ENCODE assay signal across 8 mouse cellular contexts in genomic region chr5:149524242-149524858, GRCm38 (mm10). TPM values are rescaled to one million over a fixed set of nuclear protein-coding genes. Genes with fewer than 3 reads are reported as not detected.
DNase-seq lines count a peak whose midpoint lies in the region; ATAC-seq and TF ChIP-seq lines count a peak whose summit lies in the region.

No protein-coding gene starts in this region.

- H3K9me3 ChIP-seq in embryonic facial prominence, embryonic 15.5 days (replicated peaks): no peaks in the 10 kb centered on the region
- H3K9me3 ChIP-seq in limb, embryonic 13.5 days: no peaks in the 10 kb centered on the region

- no peak for TF ChIP-seq POLR2A in bone marrow, adult 2 months (IDR thresholded peaks at IDR 0.05; ENCODE audit: borderline replicate concordance, control insufficient read depth, low read depth, low read length)

- no peaks in the 10 kb centered on the region for H3K4me1 ChIP-seq in bone marrow, adult 2 months (ENCODE audit: control insufficient read depth, insufficient read depth, low read length)
- H3K4me1 ChIP-seq in embryonic facial prominence, embryonic 15.5 days: peaks cover 28% of the 10 kb centered on the region
- H3K4me1 ChIP-seq in limb, embryonic 13.5 days: peaks cover 29% of the 10 kb centered on the region

- no peaks in the 10 kb centered on the region for H3K27me3 ChIP-seq in embryonic facial prominence, embryonic 15.5 days
- 0 out of 2 replicates have a peak, but pooled peaks cover 3% of the 10 kb centered on the region for H3K27me3 ChIP-seq in limb, embryonic 13.5 days

- TF ChIP-seq CTCF in bone marrow, adult 2 months (IDR thresholded peaks at IDR 0.05; ENCODE audit: control insufficient read depth, insufficient read depth, low read length): peak; percentile 69

- no peak overlapping the region for H3K4me3 ChIP-seq in bone marrow, adult 2 months (replicated peaks; ENCODE audit: control insufficient read depth, low read depth, low read length)
- H3K4me3 ChIP-seq in embryonic facial prominence, embryonic 15.5 days (replicated peaks): 0 out of 2 replicates have a peak overlapping the region, but pooled peaks have one; percentile 11
- no peak overlapping the region for H3K4me3 ChIP-seq in limb, embryonic 13.5 days

- no peak overlapping the region for H3K9ac ChIP-seq in embryonic facial prominence, embryonic 15.5 days
- H3K9ac ChIP-seq in limb, embryonic 13.5 days: no peak overlapping the region

- no peak overlapping the region for H3K27ac ChIP-seq in bone marrow, adult 2 months (ENCODE audit: control insufficient read depth, insufficient read depth, low read depth, low read length, poor library complexity)
- peak overlapping the region; percentile 59; the same call in 1 of the 2 replicates for H3K27ac ChIP-seq in embryonic facial prominence, embryonic 15.5 days (replicated peaks)
- H3K27ac ChIP-seq in limb, embryonic 13.5 days: peak overlapping the region; percentile 67; the same call in 1 of the 2 replicates

- ATAC-seq in embryonic facial prominence, embryonic 15.5 days (ENCODE audit: insufficient number of reproducible peaks, low FRiP score, low TSS enrichment, low read depth): peak; percentile 73
- ATAC-seq in limb, embryonic 13.5 days (ENCODE audit: low FRiP score, low read depth): peak; percentile 68
- 0 out of 2 replicates have a peak, but pooled peaks have one; percentile 42 for ATAC-seq in monocyte, adult 5-6 weeks (replicated peaks; ENCODE audit: insufficient number of reproducible peaks, low FRiP score, low TSS enrichment, poor library complexity, severe bottlenecking)

- H3K4me2 ChIP-seq in embryonic facial prominence, embryonic 15.5 days (replicated peaks): peak overlapping the region; percentile 28
- H3K4me2 ChIP-seq in limb, embryonic 13.5 days (replicated peaks): peak overlapping the region; percentile 38

- 42% methylated on average over 16 of the region's 16 CpGs for WGBS in bone marrow, adult 2 months
- 11% methylated on average over 16 of the region's 16 CpGs for WGBS in embryonic facial prominence, embryonic 15.5 days
- WGBS in limb, embryonic 13.5 days: 23% methylated on average over 16 of the region's 16 CpGs

- H3K36me3 ChIP-seq in embryonic facial prominence, embryonic 15.5 days: no peaks in the 10 kb centered on the region
- no peaks in the 10 kb centered on the region for H3K36me3 ChIP-seq in limb, embryonic 13.5 days

- peak; percentile 77 for DNase-seq in A20 (ENCODE audit: low read depth, low spot score)
- DNase-seq in heart, adult 9 months (ENCODE audit: low spot score in 2 of 2): peak; percentile 82 to 84
- peak; percentile 79 for DNase-seq in kidney, adult 9 months
- DNase-seq in spleen, postnatal 4 days (ENCODE audit: low spot score in 2 of 2): peak; percentile 58 to 80

RNA-seq across cellular contexts. Expression of gene Wdr95, which starts 4.1 kb away (rescaled TPM):
- 1.9 TPM in 1 of 2 replicates, not detected in the other for polyA plus RNA-seq in bone marrow, adult 2 months (2011; ENCODE audit: insufficient read depth, insufficient read length, low replicate concordance, missing spikeins)
- polyA plus RNA-seq in embryonic facial prominence, embryonic 15.5 days (2015; fragmentation: Nextera tagmentation; extraction: Ambion mirVana): 0.62 and 1.5 TPM in 2 replicates
- 0.08 and 0.34 TPM in 2 replicates for polyA plus RNA-seq in limb, embryonic 13.5 days (2015; fragmentation: Nextera tagmentation; extraction: Ambion mirVana)
- total RNA-seq in monocyte, adult 5-6 weeks (2017): 4.4 to 5.9 TPM (median 4.7 TPM) in 3 replicates
